Mouse (Mus musculus) limb, embryonic 14.5 days (tissue): Measurements from ENCODE around the gene Efcab5. TPM values are rescaled to one million over a fixed set of nuclear protein-coding genes. Genes with fewer than 3 reads are reported as not detected.

Experiments
- ATAC-seq: fragments of 200-750 bp; cut with Nextera tagmentation; 2 replicates; pipeline ENCODE4 v1.8.0; 2017; ENCODE audit warnings: low read depth, moderate number of reproducible peaks, moderate TSS enrichment; ENCODE audit not compliant: low FRiP score
- DNase-seq: peaks from one replicate; pipeline ENCODE4 v3.0.0-alpha.2; 2015; ENCODE audit warnings: low spot score
- H3K27ac ChIP-seq: fragments of 300-500 bp; sonication (generic); replicated peaks from 2 replicates; pipeline ENCODE4 v1.5.1; 2014; ENCODE audit warnings: low read depth, mild to moderate bottlenecking, low read length, moderate library complexity, mixed read lengths
- H3K27me3 ChIP-seq: fragments of 300-500 bp; sonication (generic); 2 replicates; pipeline ENCODE4 v1.6.1; 2014; ENCODE audit warnings: low read length, mixed read lengths; ENCODE audit not compliant: control insufficient read depth, insufficient read depth
- H3K36me3 ChIP-seq: fragments of 300-500 bp; sonication (generic); 2 replicates; pipeline ENCODE4 v1.6.1; 2014; ENCODE audit warnings: mild to moderate bottlenecking, low read length, moderate library complexity, mixed read lengths; ENCODE audit not compliant: control insufficient read depth, insufficient read depth
- H3K4me1 ChIP-seq: fragments of 300-500 bp; sonication (generic); 2 replicates; pipeline ENCODE4 v1.6.1; 2014; ENCODE audit warnings: antibody characterized with exemption, low read length, mixed read lengths; ENCODE audit not compliant: control insufficient read depth, insufficient read depth
- H3K4me2 ChIP-seq: fragments of 300-500 bp; sonication (generic); replicated peaks from 2 replicates; pipeline ENCODE4 v1.6.1; 2014; ENCODE audit warnings: low read depth, mild to moderate bottlenecking, low read length, moderate library complexity; ENCODE audit not compliant: severe bottlenecking
- H3K4me3 ChIP-seq: fragments of 300-500 bp; sonication (generic); replicated peaks from 2 replicates; pipeline ENCODE4 v1.5.1; 2014; ENCODE audit warnings: low read length
- H3K9ac ChIP-seq: fragments of 300-500 bp; sonication (generic); 2 replicates; pipeline ENCODE4 v1.6.1; 2014; ENCODE audit warnings: mild to moderate bottlenecking, low read depth, low read length, moderate library complexity; ENCODE audit not compliant: severe bottlenecking
- H3K9me3 ChIP-seq: fragments of 300-500 bp; sonication (generic); 2 replicates; pipeline ENCODE4 v1.6.1; 2016; ENCODE audit warnings: low read length; ENCODE audit not compliant: control insufficient read depth
- POLR2A ChIP-seq: fragments of 200-500 bp; IDR thresholded peaks from 2 replicates; pipeline ENCODE4 v1.8.0; 2012; ENCODE audit warnings: inconsistent platforms, mild to moderate bottlenecking, moderate library complexity, borderline replicate concordance; ENCODE audit not compliant: insufficient read depth, insufficient read length; ENCODE audit errors: extremely low read depth
- WGBS: fragments of 180-500 bp; shearing (Covaris S2); extraction: QIAGEN DNeasy Blood & Tissue Kit; methylation state at CpG from one replicate; pipeline ENCODE4 v1.1.7; 2014; 5-methylcytosine and 5-hydroxymethylcytosine counted together
- polyA plus RNA-seq, 2 experiments: library from polyadenylated mRNA; depleted of rRNA in 1 of 2; stranded (reverse) in 1 of 2; unstranded in 1 of 2; fragments of >200 nt; fragmentation: Nextera tagmentation in 1 of 2; extraction: Ambion mirVana in 1 of 2; gene quantifications; 2 replicates each; pipeline versions ENCODE4 v1.2.1 to v1.2.3; 2012 to 2014

The Efcab5 gene
- polyA plus RNA-seq, 2 experiments, result 0.36 to 1.0 TPM

GRCm38 (mm10) chr11:77193410-77193809, 4.6 kb upstream of the Efcab5 start:
- Histone ChIP-seq H3K27me3 (no peaks in the 10 kb centered on the region), H3K4me2 (no peak overlapping the region), H3K4me1 (peaks cover 16% of the 10 kb centered on the region), H3K9ac (no peak overlapping the region), H3K4me3 (no peak overlapping the region), H3K9me3 (no peaks in the 10 kb centered on the region), H3K27ac (no peak overlapping the region), H3K36me3 (no peaks in the 10 kb centered on the region)
- ATAC-seq (no peak), DNase-seq (no peak)
- 64% methylated on average over 5 of the region's 5 CpGs for WGBS
- no peak for TF ChIP-seq POLR2A

DNA sequence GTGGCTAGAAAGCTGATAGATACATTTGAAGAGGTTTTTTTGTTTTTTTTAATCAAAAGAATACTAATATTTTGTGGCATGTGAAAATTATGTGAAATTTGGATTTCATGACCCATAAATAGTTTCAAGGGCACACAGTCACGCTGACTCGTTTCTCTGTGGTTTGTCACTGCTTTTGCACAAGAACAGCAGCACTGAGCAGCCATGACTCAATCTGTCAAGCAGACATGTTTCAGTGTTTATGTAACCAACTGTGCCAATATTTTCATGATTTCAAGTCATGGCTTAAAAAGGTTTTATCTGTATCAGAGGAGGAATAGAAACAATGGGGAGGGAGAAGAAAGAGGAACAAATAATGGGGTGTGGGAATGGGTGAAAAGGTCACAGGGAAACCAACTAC, 3.8 kb downstream of the Efcab5 start:
- ATAC-seq, result no peak

GRCm38 (mm10) chr11:77182616-77183015, 6.2 kb downstream of the Efcab5 start:
- Histone ChIP-seq H3K27ac (no peak overlapping the region), H3K4me3 (no peak overlapping the region), H3K4me2 (no peak overlapping the region), H3K27me3 (no peaks in the 10 kb centered on the region), H3K9me3 (no peaks in the 10 kb centered on the region), H3K36me3 (no peaks in the 10 kb centered on the region), H3K9ac (no peak overlapping the region), H3K4me1 (no peaks in the 10 kb centered on the region)
- DNase-seq, result no peak
- 53% methylated on average over 2 of the region's 2 CpGs for WGBS
- no peak for TF ChIP-seq POLR2A
- no peak for ATAC-seq

More for the DNA sequence above, 3.8 kb downstream of the Efcab5 start:
- 63% methylated on average over 2 of the region's 2 CpGs for WGBS
- no peaks in the 10 kb centered on the region for H3K27me3 ChIP-seq
- no peak overlapping the region for H3K9ac ChIP-seq
- TF ChIP-seq POLR2A, result no peak
- H3K9me3 ChIP-seq, result no peaks in the 10 kb centered on the region
- no peak for DNase-seq
- no peak overlapping the region for H3K27ac ChIP-seq
- no peaks in the 10 kb centered on the region for H3K36me3 ChIP-seq
- no peaks in the 10 kb centered on the region for H3K4me1 ChIP-seq
- no peak overlapping the region for H3K4me2 ChIP-seq
- no peak overlapping the region for H3K4me3 ChIP-seq

- Histone ChIP-seq H3K4me3 (no peak overlapping the region), H3K36me3 (no peaks in the 10 kb centered on the region), H3K27me3 (no peaks in the 10 kb centered on the region), H3K27ac (no peak overlapping the region), H3K4me2 (no peak overlapping the region), H3K9me3 (no peaks in the 10 kb centered on the region), H3K9ac (no peak overlapping the region), H3K4me1 (no peaks in the 10 kb centered on the region)
- WGBS, result 64% methylated on average over 2 of the region's 2 CpGs
- TF ChIP-seq POLR2A, result no peak
- no peak for ATAC-seq
- no peak for DNase-seq
Observed at GRCm38 (mm10) chr11:77182041-77182440, 6.7 kb downstream of the Efcab5 start.

DNA sequence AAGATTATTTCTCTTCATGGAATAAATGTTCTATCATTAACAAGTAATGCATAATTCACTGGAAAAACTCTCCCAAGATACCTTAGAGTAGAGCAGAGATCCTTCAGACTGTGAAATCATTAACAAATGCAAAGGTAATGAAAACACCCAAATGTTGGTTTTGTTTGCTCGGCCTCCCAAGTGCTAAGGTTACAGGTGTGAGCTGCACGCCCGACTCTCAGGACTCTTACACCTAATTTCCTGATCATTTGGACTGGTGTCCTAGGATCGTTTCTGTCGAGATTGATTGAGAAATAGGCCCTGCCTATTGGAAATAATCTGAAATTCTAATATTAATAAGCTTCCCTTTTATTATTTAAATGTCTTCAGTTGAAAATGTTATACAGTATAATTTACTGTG, 7.2 kb downstream of the Efcab5 start:
- Histone ChIP-seq H3K4me3 (no peak overlapping the region), H3K9me3 (no peaks in the 10 kb centered on the region), H3K27ac (no peak overlapping the region), H3K4me2 (no peak overlapping the region), H3K4me1 (no peaks in the 10 kb centered on the region), H3K36me3 (no peaks in the 10 kb centered on the region), H3K9ac (no peak overlapping the region), H3K27me3 (no peaks in the 10 kb centered on the region)
- TF ChIP-seq POLR2A, result no peak
- WGBS, result 62% methylated on average over 5 of the region's 5 CpGs
- ATAC-seq (no peak), DNase-seq (no peak)

DNA sequence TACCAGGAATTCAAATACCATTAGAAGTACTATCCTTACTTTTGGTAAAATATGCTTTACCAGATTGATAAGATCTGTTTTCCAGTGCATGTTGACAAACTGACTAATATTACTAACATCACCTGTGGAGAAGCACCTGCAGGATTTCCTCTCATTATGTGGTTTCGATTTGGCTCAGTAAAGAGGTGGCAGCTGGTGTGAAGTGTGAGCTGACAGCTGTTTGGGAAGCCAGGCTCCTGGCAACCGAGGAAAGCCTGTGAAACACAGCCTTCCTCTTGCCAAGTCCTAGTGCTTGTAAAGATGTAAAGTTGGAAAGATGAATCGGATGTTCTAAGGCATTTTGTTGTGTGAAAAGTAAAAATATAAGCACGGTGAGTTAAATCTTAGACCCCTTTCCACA, 7.9 kb downstream of the Efcab5 start:
- no peak for TF ChIP-seq POLR2A

More for the DNA sequence above, 7.9 kb downstream of the Efcab5 start:
- no peaks in the 10 kb centered on the region for H3K4me1 ChIP-seq
- H3K9me3 ChIP-seq, result no peaks in the 10 kb centered on the region
- no peaks in the 10 kb centered on the region for H3K36me3 ChIP-seq
- no peaks in the 10 kb centered on the region for H3K27me3 ChIP-seq
- DNase-seq (no peak), ATAC-seq (no peak)
- no peak overlapping the region for H3K9ac ChIP-seq
- 37% methylated on average over 4 of the region's 4 CpGs for WGBS
- H3K4me2 ChIP-seq, result no peak overlapping the region
- H3K4me3 ChIP-seq, result no peak overlapping the region
- no peak overlapping the region for H3K27ac ChIP-seq
